Mouse (Mus musculus) urinary bladder, postnatal 14 days (tissue): Measurements from ENCODE around the gene Mertk.

Experiments
- DNase-seq: peaks from one replicate; pipeline ENCODE4 v3.0.0; 2021; ENCODE audit warnings: low spot score

Gene Mertk

DNA sequence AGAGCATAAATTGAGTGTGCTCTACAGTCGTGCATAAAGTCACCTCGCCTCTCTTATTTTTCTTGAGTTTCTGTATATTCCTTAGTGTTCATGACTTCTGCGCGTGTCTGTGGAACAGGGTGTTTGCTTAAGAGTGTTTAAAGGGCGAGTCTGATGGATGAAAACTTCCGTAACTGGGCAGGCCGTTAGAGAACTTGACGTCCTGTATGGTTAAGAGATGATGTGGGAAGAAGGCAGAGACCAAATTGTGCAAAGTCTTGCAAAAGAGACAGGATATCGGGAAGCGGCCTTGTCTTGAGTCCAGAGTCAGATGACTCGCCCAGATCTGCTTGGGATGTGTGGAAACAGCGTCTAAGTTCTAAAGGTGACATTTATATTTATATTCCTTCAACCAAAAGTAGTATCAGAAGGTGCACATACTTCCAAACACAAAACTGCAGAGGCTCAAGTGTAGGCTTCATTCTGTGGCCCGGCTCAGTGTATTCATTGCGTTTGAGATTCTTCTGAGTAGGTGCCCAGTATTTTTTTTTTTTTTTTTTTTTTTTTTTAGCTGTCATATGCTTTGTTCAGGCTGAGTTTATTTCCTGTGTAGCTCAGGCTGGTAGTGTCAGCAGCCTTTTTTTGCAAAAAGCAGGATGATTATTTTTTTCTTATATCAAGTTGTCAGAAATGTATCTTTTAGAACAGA, 120.3 kb downstream of the Mertk start:
- peak; percentile 26 for DNase-seq

DNA sequence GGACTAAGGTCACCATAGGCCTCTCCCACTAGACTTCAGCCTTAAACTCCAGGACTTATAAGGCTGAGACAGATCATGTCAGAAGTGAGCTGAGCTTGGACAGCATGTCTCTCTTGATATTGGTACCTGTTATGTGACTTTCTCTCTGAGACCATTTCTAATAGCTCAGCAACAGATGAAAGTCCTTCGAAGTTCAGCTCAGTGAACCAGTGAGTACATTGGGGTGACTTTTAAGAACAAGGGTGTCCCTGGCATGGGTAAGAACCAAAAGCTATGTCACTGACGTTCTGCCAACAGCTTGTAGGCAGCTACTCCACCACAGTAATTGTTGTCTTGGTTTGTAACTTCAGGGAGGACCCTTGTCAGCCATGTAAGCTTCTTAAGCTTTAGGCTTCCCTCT, 121.9 kb downstream of the Mertk start:
- no peak for DNase-seq

GRCm38 (mm10) chr2:128823893-128824292, 125.1 kb downstream of the Mertk start:
- no peak for DNase-seq

- no peak for DNase-seq
Measured at GRCm38 (mm10) chr2:128827787-128828186, 129.0 kb downstream of the Mertk start.

GRCm38 (mm10) chr2:128832611-128833010, 133.9 kb downstream of the Mertk start:
- no peak for DNase-seq

DNA sequence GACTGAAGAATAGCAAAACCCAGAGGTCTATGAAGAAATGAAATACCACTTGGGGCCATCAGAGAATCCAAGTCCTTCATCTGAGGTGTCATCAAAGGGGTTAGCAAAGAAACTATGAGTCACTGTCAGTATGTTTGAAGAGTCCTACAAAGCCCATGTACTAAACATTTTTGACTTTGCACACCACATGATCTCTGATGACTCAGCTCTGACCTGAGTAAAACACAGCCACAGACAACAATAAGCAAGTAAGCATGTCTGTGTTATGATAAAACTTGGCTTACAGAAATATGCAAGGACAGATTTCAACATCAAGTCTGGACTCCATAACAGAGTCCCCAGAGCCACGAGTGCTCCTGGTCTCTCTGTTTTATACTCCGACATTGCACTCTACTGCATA, 134.3 kb downstream of the Mertk start:
- no peak for DNase-seq

DNA sequence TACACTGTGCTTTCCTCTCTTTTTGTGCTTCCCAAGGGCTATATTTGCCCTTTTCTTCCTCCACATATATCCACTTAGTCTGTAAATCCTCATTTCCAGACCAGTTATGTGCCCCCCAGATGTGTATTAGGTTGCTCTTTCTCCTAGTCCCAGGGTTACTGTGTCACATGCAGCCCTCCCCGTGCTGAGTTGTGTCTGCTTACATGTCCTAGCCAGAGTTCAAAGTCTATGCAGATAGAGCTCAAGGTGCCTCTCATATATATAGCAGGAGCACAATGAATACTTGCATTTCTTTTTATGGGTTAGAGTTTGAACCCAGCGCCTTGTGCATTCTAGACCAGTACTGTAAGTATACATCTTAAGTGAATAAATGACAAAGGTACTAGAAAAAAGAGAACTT, 134.7 kb downstream of the Mertk start:
- DNase-seq = no peak

DNA sequence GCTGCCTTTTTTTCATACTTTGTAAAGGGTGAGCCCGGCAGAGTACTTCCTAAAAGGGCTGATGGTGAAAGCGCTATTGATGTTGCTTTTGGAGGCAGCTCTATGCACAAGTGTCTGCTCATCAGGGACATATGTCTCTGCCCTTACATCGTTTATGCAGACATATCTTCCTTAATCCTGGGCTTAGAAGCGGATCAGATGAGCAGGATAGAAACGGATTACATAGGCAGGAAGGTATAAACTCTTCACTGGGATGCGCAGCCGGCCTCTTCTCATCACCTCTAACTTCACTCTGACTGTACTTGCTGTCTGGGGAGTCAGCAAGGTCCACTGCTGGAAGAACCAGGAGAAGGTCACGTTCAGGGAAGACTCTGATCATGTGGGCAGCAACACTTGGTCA, 138.8 kb downstream of the Mertk start:
- no peak for DNase-seq

GRCm38 (mm10) chr2:128838611-128839010, 139.9 kb downstream of the Mertk start:
- DNase-seq = no peak

GRCm38 (mm10) chr2:128839501-128839900, 140.7 kb downstream of the Mertk start:
- no peak for DNase-seq

GRCm38 (mm10) chr2:128842437-128842836, 143.7 kb downstream of the Mertk start:
- no peak for DNase-seq

GRCm38 (mm10) chr2:128850036-128850435, 151.3 kb downstream of the Mertk start:
- DNase-seq = no peak
